Mouse (Mus musculus) small intestine, adult 2 months (tissue): ENCODE results near the gene Ccdc171. TPM values are rescaled to one million over a fixed set of nuclear protein-coding genes. Genes with fewer than 3 reads are reported as not detected.

Experiments
- H3K27ac ChIP-seq: fragments of 200-500 bp; 2 replicates; pipeline ENCODE4 v1.5.1; 2012; ENCODE audit warnings: low read depth, low read length, control low read depth, inconsistent platforms; ENCODE audit not compliant: insufficient read depth
- H3K27me3 ChIP-seq: fragments of 200-500 bp; 2 replicates; pipeline ENCODE4 v1.6.1; 2012; ENCODE audit warnings: mild to moderate bottlenecking, moderate library complexity, low read length, inconsistent platforms; ENCODE audit not compliant: control insufficient read depth, insufficient read depth
- H3K36me3 ChIP-seq: fragments of 200-500 bp; 2 replicates; pipeline ENCODE4 v1.6.1; 2012; ENCODE audit warnings: mild to moderate bottlenecking, low read length, control low read depth, inconsistent platforms; ENCODE audit not compliant: control insufficient read depth, insufficient read depth
- H3K4me1 ChIP-seq: fragments of 200-500 bp; 2 replicates; pipeline ENCODE4 v1.6.1; 2012; ENCODE audit warnings: low read length, inconsistent platforms, mixed read lengths; ENCODE audit not compliant: control insufficient read depth, insufficient read depth, insufficient read length
- H3K4me3 ChIP-seq: fragments of 200-500 bp; 2 replicates; pipeline ENCODE4 v1.5.1; 2012; ENCODE audit warnings: low read depth, mild to moderate bottlenecking, control low read depth, inconsistent platforms, low read length, moderate library complexity
- CTCF ChIP-seq: fragments of 200-500 bp; IDR thresholded peaks from 2 replicates; pipeline ENCODE4 v1.5.1; 2012; ENCODE audit warnings: low read depth, mild to moderate bottlenecking, control low read depth, inconsistent platforms, low read length, moderate library complexity, mixed read lengths; ENCODE audit not compliant: insufficient replicate concordance, insufficient read length; ENCODE audit errors: extremely low read depth
- POLR2A ChIP-seq: fragments of 200-500 bp; IDR thresholded peaks from 2 replicates; pipeline ENCODE4 v1.6.1; 2012; ENCODE audit warnings: low read depth, mild to moderate bottlenecking, control low read depth, inconsistent platforms, low read length, moderate library complexity
- WGBS: fragments of 180-500 bp; shearing (Covaris S2); methylation state at CpG from one replicate; pipeline ENCODE4 v1.1.7; 2018; 5-methylcytosine and 5-hydroxymethylcytosine counted together
- polyA plus RNA-seq: library from polyadenylated mRNA; depleted of rRNA; stranded (reverse); fragments of >200 nt; gene quantifications from 2 replicates; pipeline ENCODE4 v1.2.3, GENCODE M21; 2012

Ccdc171 gene
- polyA plus RNA-seq, 1 experiment = 0.27 TPM

GRCm38 (mm10) chr4:83830891-83831880 is 305.8 kb downstream of the Ccdc171 start:
- no peaks in the 10 kb centered on the region for H3K27me3 ChIP-seq
- 49% methylated on average over 13 of the region's 13 CpGs for WGBS
- H3K27ac ChIP-seq = no peak overlapping the region
- no peak overlapping the region for H3K4me3 ChIP-seq
- no peaks in the 10 kb centered on the region for H3K36me3 ChIP-seq
- TF ChIP-seq POLR2A = no peak
- no peak for TF ChIP-seq CTCF
- H3K4me1 ChIP-seq = no peaks in the 10 kb centered on the region

GRCm38 (mm10) chr4:83839077-83839476 is 313.7 kb downstream of the Ccdc171 start:
- Histone ChIP-seq H3K4me1 (no peaks in the 10 kb centered on the region), H3K27ac (no peak overlapping the region), H3K27me3 (no peaks in the 10 kb centered on the region), H3K36me3 (no peaks in the 10 kb centered on the region), H3K4me3 (no peak overlapping the region)
- 59% methylated on average over 2 of the region's 2 CpGs for WGBS
- TF ChIP-seq POLR2A = no peak
- no peak for TF ChIP-seq CTCF

GRCm38 (mm10) chr4:83846304-83846703 is 321.0 kb downstream of the Ccdc171 start:
- no peaks in the 10 kb centered on the region for H3K36me3 ChIP-seq
- 77% methylated on average over 7 of the region's 7 CpGs for WGBS
- TF ChIP-seq CTCF = no peak
- no peak for TF ChIP-seq POLR2A
- H3K4me1 ChIP-seq = no peaks in the 10 kb centered on the region
- H3K27ac ChIP-seq = no peak overlapping the region
- no peaks in the 10 kb centered on the region for H3K27me3 ChIP-seq
- H3K4me3 ChIP-seq = no peak overlapping the region

GRCm38 (mm10) chr4:83853885-83854284 is 328.5 kb downstream of the Ccdc171 start:
- Histone ChIP-seq H3K4me3 (no peak overlapping the region), H3K27ac (no peak overlapping the region), H3K36me3 (no peaks in the 10 kb centered on the region), H3K27me3 (no peaks in the 10 kb centered on the region), H3K4me1 (no peaks in the 10 kb centered on the region)
- no peak for TF ChIP-seq CTCF
- no peak for TF ChIP-seq POLR2A
- 72% methylated on average over 5 of the region's 5 CpGs for WGBS

- H3K27me3 ChIP-seq = no peaks in the 10 kb centered on the region
- no peak overlapping the region for H3K27ac ChIP-seq
- H3K4me1 ChIP-seq = no peaks in the 10 kb centered on the region
- no peaks in the 10 kb centered on the region for H3K36me3 ChIP-seq
- H3K4me3 ChIP-seq = no peak overlapping the region
- TF ChIP-seq CTCF (no peak), POLR2A (no peak)
- WGBS = 76% methylated on average over 3 of the region's 3 CpGs
These were observed 336.4 kb downstream of the Ccdc171 start for GRCm38 (mm10) chr4:83861706-83862105.

- Histone ChIP-seq H3K36me3 (no peaks in the 10 kb centered on the region), H3K4me1 (no peaks in the 10 kb centered on the region), H3K4me3 (no peak overlapping the region), H3K27ac (no peak overlapping the region), H3K27me3 (no peaks in the 10 kb centered on the region)
- TF ChIP-seq POLR2A (no peak), CTCF (no peak)
- WGBS = 64% methylated on average over 7 of the region's 7 CpGs
These were observed 336.9 kb downstream of the Ccdc171 start for GRCm38 (mm10) chr4:83862295-83862694.

GRCm38 (mm10) chr4:83876600-83876999 is 351.3 kb downstream of the Ccdc171 start:
- H3K27me3 ChIP-seq = no peaks in the 10 kb centered on the region
- WGBS = 56% methylated on average over 7 of the region's 7 CpGs
- TF ChIP-seq CTCF (no peak), POLR2A (no peak)
- H3K4me1 ChIP-seq = no peaks in the 10 kb centered on the region
- H3K4me3 ChIP-seq = no peak overlapping the region
- H3K36me3 ChIP-seq = no peaks in the 10 kb centered on the region
- no peak overlapping the region for H3K27ac ChIP-seq

GRCm38 (mm10) chr4:83878236-83878635 is 352.9 kb downstream of the Ccdc171 start:
- H3K27me3 ChIP-seq = no peaks in the 10 kb centered on the region
- no peak overlapping the region for H3K27ac ChIP-seq
- H3K4me3 ChIP-seq = no peak overlapping the region
- 60% methylated on average over 8 of the region's 8 CpGs for WGBS
- no peaks in the 10 kb centered on the region for H3K36me3 ChIP-seq
- TF ChIP-seq CTCF (no peak), POLR2A (no peak)
- H3K4me1 ChIP-seq = no peaks in the 10 kb centered on the region
